Mouse (Mus musculus): ENCODE data around the gene Fhdc1. TPM values are rescaled to one million over a fixed set of nuclear protein-coding genes. Genes with fewer than 3 reads are reported as not detected.

The Fhdc1 gene
- polyA plus RNA-seq, 1 experiment from 2014 or later: 13.6 TPM

- Histone ChIP-seq H3K4me1 (no peaks in the 10 kb centered on the region), H3K27ac (no peak overlapping the region), H3K4me3 (replicated peaks) (no peak overlapping the region), H3K36me3 (no peaks in the 10 kb centered on the region), H3K27me3 (replicated peaks) (no peaks in the 10 kb centered on the region), H3K4me2 (no peak overlapping the region), H3K9me3 (no peaks in the 10 kb centered on the region), H3K9ac (no peak overlapping the region)
- no peak for ATAC-seq (ENCODE audit: insufficient read depth, low FRiP score, low read depth)
These were observed 84.4 kb downstream of the Fhdc1 start for GRCm38 (mm10) chr3:84395840-84396239.

GRCm38 (mm10) chr3:84394841-84395447 is 85.3 kb downstream of the Fhdc1 start:
- ATAC-seq (ENCODE audit: insufficient read depth, low FRiP score, low read depth): no peak
- H3K4me2 ChIP-seq: no peak overlapping the region
- H3K27me3 ChIP-seq (replicated peaks): no peaks in the 10 kb centered on the region
- WGBS: 78% methylated on average over 8 of the region's 8 CpGs
- H3K4me1 ChIP-seq: no peaks in the 10 kb centered on the region
- H3K27ac ChIP-seq: no peak overlapping the region
- H3K9me3 ChIP-seq: no peaks in the 10 kb centered on the region
- H3K36me3 ChIP-seq: no peaks in the 10 kb centered on the region
- no peak overlapping the region for H3K9ac ChIP-seq
- no peak overlapping the region for H3K4me3 ChIP-seq (replicated peaks)

Other genes with a start within 250 kb of the Fhdc1 start
- 27.9 and 31.7 TPM in 2 replicates for gene Trim2, start 173.6 kb downstream of the Fhdc1 start, polyA plus RNA-seq (2015; fragmentation: Nextera tagmentation; extraction: Ambion mirVana)
- 55.9 and 59.2 TPM in 2 replicates for gene Arfip1, start 102.2 kb upstream of the Fhdc1 start, polyA plus RNA-seq (2015; fragmentation: Nextera tagmentation; extraction: Ambion mirVana)
- 0.06 and 0.21 TPM in 2 replicates for gene Tigd4, start 113.1 kb upstream of the Fhdc1 start, polyA plus RNA-seq (2015; fragmentation: Nextera tagmentation; extraction: Ambion mirVana)
- 4.5 and 7.6 TPM in 2 replicates for gene Tmem154, start 185.8 kb upstream of the Fhdc1 start, polyA plus RNA-seq (2015; fragmentation: Nextera tagmentation; extraction: Ambion mirVana)

Data from stomach, embryonic 15.5 days (tissue).